Mouse (Mus musculus) heart, embryonic 13.5 days (tissue): ENCODE measurements around the gene Samd4b. TPM values are rescaled to one million over a fixed set of nuclear protein-coding genes. Genes with fewer than 3 reads are reported as not detected.
A peak's percentile ranks its signal among the peaks of the same experiment; 100 is the strongest.
"Not testable (repeated sequence)": the region's sequence is repeated elsewhere in the genome, so short reads cannot be mapped to it uniquely, and the experiment has no call there.

Source experiments
- ATAC-seq: fragments of 200-750 bp; cut with Nextera tagmentation; 2 replicates; pipeline ENCODE4 v1.8.0; 2017; ENCODE audit warnings: moderate TSS enrichment; ENCODE audit not compliant: insufficient number of reproducible peaks, low FRiP score, low TSS enrichment; ENCODE audit errors: extremely low read depth
- H3K27ac ChIP-seq: fragments of 300-500 bp; sonication (generic); replicated peaks from 2 replicates; pipeline ENCODE4 v1.5.1; 2015; ENCODE audit warnings: moderate library complexity, mild to moderate bottlenecking, inconsistent platforms
- H3K27me3 ChIP-seq: fragments of 300-500 bp; sonication (generic); replicated peaks from 2 replicates; pipeline ENCODE4 v1.6.1; 2015; ENCODE audit warnings: mild to moderate bottlenecking, inconsistent platforms
- H3K36me3 ChIP-seq: fragments of 300-500 bp; sonication (generic); 2 replicates; pipeline ENCODE4 v1.6.1; 2015; ENCODE audit warnings: mild to moderate bottlenecking, inconsistent platforms
- H3K4me1 ChIP-seq: fragments of 300-500 bp; sonication (generic); 2 replicates; pipeline ENCODE4 v1.6.1; 2015; ENCODE audit warnings: inconsistent platforms
- H3K4me2 ChIP-seq: fragments of 300-500 bp; sonication (generic); 2 replicates; pipeline ENCODE4 v1.6.1; 2015; ENCODE audit warnings: inconsistent platforms, mild to moderate bottlenecking, moderate library complexity
- H3K4me3 ChIP-seq: fragments of 300-500 bp; sonication (generic); 2 replicates; pipeline ENCODE4 v1.5.1; 2015; ENCODE audit warnings: moderate library complexity, mild to moderate bottlenecking, inconsistent platforms
- H3K9ac ChIP-seq: fragments of 300-500 bp; sonication (generic); 2 replicates; pipeline ENCODE4 v1.6.1; 2015; ENCODE audit warnings: inconsistent platforms, mild to moderate bottlenecking, moderate library complexity
- H3K9me3 ChIP-seq: fragments of 300-500 bp; sonication (generic); 2 replicates; pipeline ENCODE4 v1.6.1; 2016; ENCODE audit warnings: inconsistent platforms
- WGBS: fragments of 180-500 bp; shearing (Covaris S2); methylation state at CpG from one replicate; pipeline ENCODE4 v1.1.7; 2015; ENCODE audit warnings: mixed read lengths; 5-methylcytosine and 5-hydroxymethylcytosine counted together
- polyA plus RNA-seq: library from polyadenylated mRNA; unstranded; fragments of >200 nt; fragmentation: Nextera tagmentation; extraction: Ambion mirVana; gene quantifications from 2 replicates; pipeline ENCODE4 v1.2.1, GENCODE M21; 2015

Gene Samd4b
- polyA plus RNA-seq, 1 experiment from 2014 or later, result 23.3 TPM

DNA sequence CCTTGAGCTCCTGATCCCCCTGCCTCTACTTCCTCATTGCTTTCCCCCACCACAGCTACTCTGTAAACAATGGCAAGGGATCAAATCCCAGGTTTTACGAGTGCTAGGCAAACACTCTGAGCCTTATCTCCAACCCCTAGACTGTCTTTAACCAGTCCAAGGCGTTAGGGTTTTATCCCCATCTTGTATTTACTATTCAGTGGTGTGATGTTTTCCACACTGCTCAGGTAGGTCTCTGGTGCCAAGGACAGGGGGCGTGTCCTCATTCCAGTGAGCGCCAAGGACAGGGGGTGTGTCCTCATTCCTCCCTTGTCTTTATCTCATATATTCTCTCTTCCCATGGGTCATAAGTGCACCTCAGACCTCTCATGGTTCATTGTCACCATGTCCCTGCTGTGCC, 57.4 kb downstream of the Samd4b start, which contains the start of gene Sycn:
Gene Sycn (plus strand): TSS at position 360 of the 400 bp plus-strand sequence.
- 54% methylated on average over 4 of the region's 4 CpGs for WGBS
- no peaks in the 10 kb centered on the region for H3K36me3 ChIP-seq
- H3K4me2 ChIP-seq, result no peak within 1 kb of the TSS
- no peaks in the 10 kb centered on the region for H3K9me3 ChIP-seq
- no peak within 1 kb of the TSS for H3K27ac ChIP-seq
- ATAC-seq, result no peak
- no peak within 1 kb of the TSS for H3K9ac ChIP-seq
- no peak within 1 kb of the TSS for H3K4me3 ChIP-seq
- peaks cover 39% of the 10 kb centered on the region for H3K27me3 ChIP-seq
- peaks cover 7% of the 10 kb centered on the region for H3K4me1 ChIP-seq

GRCm38 (mm10) chr7:28538886-28539285, 59.1 kb downstream of the Samd4b start:
- not testable (repeated sequence) for H3K4me2 ChIP-seq, H3K27ac ChIP-seq, ATAC-seq, H3K36me3 ChIP-seq, H3K9ac ChIP-seq, H3K4me1 ChIP-seq, H3K9me3 ChIP-seq, H3K4me3 ChIP-seq
- H3K27me3 ChIP-seq, result peaks cover 23% of the 10 kb centered on the region
- 77% methylated on average over 6 of the region's 6 CpGs for WGBS

DNA sequence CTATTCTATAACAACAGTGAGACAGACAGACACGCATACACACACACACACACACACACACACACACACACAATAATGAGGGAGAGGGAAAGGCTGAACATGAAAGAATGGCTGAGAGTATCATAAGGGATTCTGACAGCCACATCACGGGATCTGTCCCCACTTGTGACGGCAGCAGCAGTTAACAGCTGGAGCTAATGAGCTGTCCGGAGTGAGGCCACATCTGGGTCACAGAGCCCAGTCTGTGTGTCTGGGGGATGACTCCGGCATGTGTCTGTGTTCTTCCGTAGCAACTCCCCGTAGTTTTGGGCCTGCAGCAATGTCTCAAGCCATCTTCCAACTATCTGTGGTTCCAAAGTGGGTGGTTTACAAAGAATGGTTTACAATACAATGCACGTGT, 65.9 kb downstream of the Samd4b start:
- 81% methylated on average over 8 of the region's 8 CpGs for WGBS
- ATAC-seq, result no peak

DNA sequence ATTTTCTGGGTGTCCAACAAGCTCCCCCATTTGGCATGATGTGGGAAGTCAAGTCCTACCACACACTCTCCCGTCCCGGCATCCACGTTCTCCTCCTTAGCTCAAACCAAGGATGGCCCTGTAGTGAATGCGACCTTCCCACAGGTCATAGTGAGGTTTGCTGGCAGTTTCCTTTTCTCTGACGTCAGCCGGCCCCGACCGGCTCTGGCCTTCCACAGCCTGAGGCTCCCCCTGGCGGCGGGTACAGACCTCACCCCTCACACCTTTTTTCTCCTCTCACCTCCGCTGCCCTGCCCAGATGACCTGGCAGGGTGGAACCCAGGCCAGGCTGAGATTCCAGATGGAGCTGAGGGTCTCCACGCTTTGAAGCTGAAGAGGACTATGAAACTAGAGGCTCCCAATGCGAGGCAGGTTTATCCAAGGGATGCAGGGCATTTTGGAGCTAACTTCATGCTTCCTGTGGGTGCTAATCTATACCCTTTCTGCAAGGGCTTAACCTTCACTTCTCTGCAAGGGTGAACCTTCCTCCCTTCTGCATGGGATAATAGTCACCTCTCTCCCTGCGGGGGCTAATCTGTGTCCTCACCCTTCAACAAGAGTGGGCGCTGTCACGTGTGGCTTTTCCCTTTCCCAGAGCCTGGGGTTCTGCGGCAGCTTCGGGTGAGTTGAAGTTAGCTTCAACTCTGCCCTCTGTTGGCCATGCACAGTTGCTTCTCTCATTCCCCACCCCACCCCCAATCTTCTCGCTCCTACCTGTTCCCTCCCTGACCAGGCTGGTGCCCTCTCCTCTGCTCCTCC, 69.8 kb downstream of the Samd4b start:
- Histone ChIP-seq H3K4me1 (0 out of 2 replicates have a peak, but pooled peaks cover 3% of the 10 kb centered on the region), H3K27me3 (no peaks in the 10 kb centered on the region), H3K4me3 (no peak overlapping the region), H3K9ac (no peak overlapping the region), H3K4me2 (peak overlapping the region; percentile 18), H3K9me3 (no peaks in the 10 kb centered on the region), H3K27ac (no peak overlapping the region), H3K36me3 (no peaks in the 10 kb centered on the region)
- no peak for ATAC-seq
- 4% methylated on average over 19 of the region's 19 CpGs for WGBS

More for the DNA sequence above, 65.9 kb downstream of the Samd4b start:
- no peaks in the 10 kb centered on the region for H3K9me3 ChIP-seq
- H3K4me2 ChIP-seq, result no peak overlapping the region
- H3K4me3 ChIP-seq, result no peak overlapping the region
- H3K27me3 ChIP-seq, result no peaks in the 10 kb centered on the region
- H3K9ac ChIP-seq, result no peak overlapping the region
- H3K36me3 ChIP-seq, result no peaks in the 10 kb centered on the region
- H3K27ac ChIP-seq, result no peak overlapping the region
- H3K4me1 ChIP-seq, result peaks cover 3% of the 10 kb centered on the region; the same call in 1 of the 2 replicates

DNA sequence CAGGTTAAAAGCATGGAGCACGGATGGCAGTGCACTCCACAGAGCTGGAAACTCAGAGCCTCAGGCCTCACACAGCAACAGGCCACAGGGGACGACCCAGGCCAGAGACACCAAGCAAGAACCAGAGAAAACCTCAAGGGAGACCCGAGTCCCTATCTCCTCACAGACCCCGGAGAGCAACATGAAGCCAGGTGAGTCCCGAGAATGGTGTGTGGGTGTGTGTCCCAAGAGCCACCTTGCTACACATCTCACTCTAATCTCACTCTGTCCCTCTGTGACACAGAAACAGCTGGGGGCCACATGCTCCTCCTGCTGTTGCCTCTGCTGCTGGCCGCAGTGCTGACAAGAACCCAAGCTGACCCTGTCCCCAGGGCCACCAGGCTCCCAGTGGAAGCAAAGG, 75.4 kb downstream of the Samd4b start, which contains the start of gene Ifnl3:
Gene Ifnl3 (plus strand): TSS at position 301 of the 400 bp plus-strand sequence.
- H3K9ac ChIP-seq, ATAC-seq, H3K4me1 ChIP-seq, H3K36me3 ChIP-seq, H3K4me2 ChIP-seq, H3K4me3 ChIP-seq, H3K27ac ChIP-seq, H3K27me3 ChIP-seq, H3K9me3 ChIP-seq: not testable (repeated sequence)
- WGBS, result 54% methylated on average over 5 of the region's 6 CpGs

DNA sequence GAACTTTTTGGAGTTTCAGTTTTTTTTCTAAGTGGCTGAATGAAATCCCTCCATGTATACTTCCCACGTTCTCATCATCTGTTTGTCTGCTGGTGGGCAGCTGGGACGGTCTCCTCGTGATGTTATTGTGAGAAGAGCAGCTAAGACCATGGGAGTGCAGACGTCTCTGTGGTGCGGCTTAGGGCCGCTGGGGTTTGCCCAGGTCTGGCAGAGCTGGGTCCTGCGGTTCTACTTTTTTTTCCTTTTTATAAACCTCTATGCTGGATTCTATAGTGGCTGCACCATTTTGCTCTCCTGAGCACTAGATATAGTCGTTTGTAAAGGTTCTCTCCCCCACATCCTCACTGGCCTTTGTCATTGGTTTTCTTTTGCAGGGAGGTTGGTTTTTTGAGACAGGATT, 86.5 kb downstream of the Samd4b start:
- Histone ChIP-seq H3K36me3 (no peaks in the 10 kb centered on the region), H3K9me3 (no peaks in the 10 kb centered on the region), H3K9ac (no peak overlapping the region), H3K27me3 (peaks cover 4% of the 10 kb centered on the region; the same call in 1 of the 2 replicates), H3K27ac (no peak overlapping the region), H3K4me3 (no peak overlapping the region), H3K4me2 (no peak overlapping the region), H3K4me1 (no peaks in the 10 kb centered on the region)
- no peak for ATAC-seq
- WGBS, result 66% methylated on average over 8 of the region's 8 CpGs

GRCm38 (mm10) chr7:28510405-28510974, 87.5 kb downstream of the Samd4b start, which contains the start of gene Ifnl2:
Ifnl2 (minus strand) TSS chr7:28510455.
- not testable (repeated sequence) for H3K9ac ChIP-seq, ATAC-seq, H3K4me3 ChIP-seq, H3K27ac ChIP-seq, H3K27me3 ChIP-seq, H3K4me1 ChIP-seq, H3K36me3 ChIP-seq, H3K4me2 ChIP-seq, H3K9me3 ChIP-seq
- WGBS, result 45% methylated on average over 8 of the region's 8 CpGs

GRCm38 (mm10) chr7:28509121-28509520, 88.8 kb downstream of the Samd4b start:
- not testable (repeated sequence) for H3K27ac ChIP-seq, H3K9ac ChIP-seq, H3K9me3 ChIP-seq, H3K4me3 ChIP-seq, H3K36me3 ChIP-seq, H3K4me1 ChIP-seq, H3K27me3 ChIP-seq, H3K4me2 ChIP-seq, ATAC-seq
- WGBS, result 55% methylated on average over 2 of the region's 2 CpGs

- Histone ChIP-seq H3K27ac (no peak overlapping the region), H3K4me1 (no peaks in the 10 kb centered on the region), H3K27me3 (no peaks in the 10 kb centered on the region; the same call in 1 of the 2 replicates), H3K9ac (no peak overlapping the region), H3K4me3 (no peak overlapping the region), H3K36me3 (no peaks in the 10 kb centered on the region), H3K4me2 (no peak overlapping the region), H3K9me3 (no peaks in the 10 kb centered on the region)
- 6% methylated on average over 5 of the region's 5 CpGs for WGBS
- no peak for ATAC-seq
Measured at GRCm38 (mm10) chr7:28505585-28505984, 92.4 kb downstream of the Samd4b start.

GRCm38 (mm10) chr7:28495426-28495825, 102.5 kb downstream of the Samd4b start:
- Histone ChIP-seq H3K9ac (no peak overlapping the region), H3K36me3 (no peaks in the 10 kb centered on the region), H3K4me3 (no peak overlapping the region), H3K9me3 (no peaks in the 10 kb centered on the region), H3K4me1 (no peaks in the 10 kb centered on the region), H3K4me2 (no peak overlapping the region), H3K27me3 (no peaks in the 10 kb centered on the region), H3K27ac (no peak overlapping the region)
- WGBS, result 65% methylated on average over 11 of the region's 11 CpGs
- no peak for ATAC-seq

DNA sequence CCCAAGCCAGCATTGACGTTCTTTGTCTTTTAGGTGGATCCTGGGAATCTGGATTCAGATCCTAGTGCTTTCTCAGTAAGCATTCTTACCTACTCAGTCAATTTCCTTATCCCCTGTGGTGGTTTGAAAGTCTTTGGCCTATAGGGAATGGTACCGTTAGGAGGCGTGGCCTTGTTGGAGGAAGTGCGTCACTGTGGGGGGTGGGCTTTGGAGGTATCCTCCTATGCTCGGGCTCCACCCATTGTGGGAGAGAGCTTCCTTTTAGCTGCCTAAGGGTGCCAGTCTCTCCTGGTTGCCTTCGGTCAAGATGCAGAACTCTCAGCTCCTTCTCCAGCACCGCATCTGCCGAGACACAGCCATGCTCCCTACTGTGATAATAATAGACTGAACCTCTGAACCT, 105.6 kb downstream of the Samd4b start:
- H3K9ac ChIP-seq, result no peak overlapping the region
- no peak overlapping the region for H3K4me3 ChIP-seq
- no peaks in the 10 kb centered on the region for H3K36me3 ChIP-seq
- H3K4me2 ChIP-seq, result no peak overlapping the region
- ATAC-seq, result no peak
- peaks cover 7% of the 10 kb centered on the region for H3K4me1 ChIP-seq
- H3K27ac ChIP-seq, result no peak overlapping the region
- no peaks in the 10 kb centered on the region for H3K9me3 ChIP-seq
- WGBS, result 82% methylated on average over 8 of the region's 8 CpGs
- peaks cover 20% of the 10 kb centered on the region for H3K27me3 ChIP-seq
